Mouse (Mus musculus) cerebellum, postnatal 25 days (tissue): Measurements from ENCODE around the gene Rab6a.

Experiments used
- DNase-seq, 2 experiments: peaks; one replicate each; pipeline ENCODE4 v3.0.0; 2021; ENCODE audit warnings: mixed read lengths in 2 of 2

Gene Rab6a

GRCm38 (mm10) chr7:100624538-100624937 lies 17.3 kb downstream of the Rab6a start:
- no peak for DNase-seq

GRCm38 (mm10) chr7:100637657-100638056 lies 30.4 kb downstream of the Rab6a start:
- DNase-seq, result peak in 1 of 2 experiments; percentile 43

DNA sequence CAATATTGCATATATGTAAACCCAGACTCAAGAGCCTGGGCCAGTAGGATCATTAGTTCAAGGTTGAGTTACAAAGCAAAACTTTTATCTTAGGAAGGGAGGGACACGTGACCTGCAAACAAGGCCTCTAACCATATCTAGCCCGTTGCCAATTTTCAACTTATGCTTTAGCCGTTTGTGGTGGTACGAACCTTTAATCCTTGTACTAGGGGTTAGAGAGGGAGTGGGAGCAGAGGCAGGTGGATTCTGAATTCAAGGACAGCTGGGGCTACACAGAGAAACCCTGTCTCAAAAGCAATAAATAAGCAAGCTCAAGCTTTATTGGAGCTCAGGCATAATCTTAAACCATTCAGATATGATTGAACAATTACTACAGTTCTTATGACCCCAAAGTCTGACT lies 35.2 kb downstream of the Rab6a start:
- DNase-seq, result no peak

DNA sequence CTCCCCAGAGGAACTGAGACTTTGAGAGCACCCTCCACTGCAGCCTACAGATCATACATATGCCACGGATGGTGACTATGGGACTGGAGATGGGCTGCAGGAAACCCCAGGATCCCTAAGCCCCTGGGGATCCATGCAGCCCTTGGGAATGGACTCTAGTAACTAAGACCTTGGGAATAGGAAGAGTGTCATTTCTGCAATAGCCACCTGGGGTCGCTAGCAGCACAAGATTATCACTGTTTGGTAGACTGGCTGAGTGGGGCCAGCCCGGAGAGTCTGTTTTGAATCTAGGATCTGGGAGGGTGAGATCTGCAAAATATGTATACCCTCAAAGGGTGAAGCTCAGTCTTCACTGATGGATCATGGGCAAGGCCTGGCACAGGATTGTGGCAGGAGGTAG lies 37.9 kb downstream of the Rab6a start:
- peak; percentile 53 to 71 for DNase-seq

DNA sequence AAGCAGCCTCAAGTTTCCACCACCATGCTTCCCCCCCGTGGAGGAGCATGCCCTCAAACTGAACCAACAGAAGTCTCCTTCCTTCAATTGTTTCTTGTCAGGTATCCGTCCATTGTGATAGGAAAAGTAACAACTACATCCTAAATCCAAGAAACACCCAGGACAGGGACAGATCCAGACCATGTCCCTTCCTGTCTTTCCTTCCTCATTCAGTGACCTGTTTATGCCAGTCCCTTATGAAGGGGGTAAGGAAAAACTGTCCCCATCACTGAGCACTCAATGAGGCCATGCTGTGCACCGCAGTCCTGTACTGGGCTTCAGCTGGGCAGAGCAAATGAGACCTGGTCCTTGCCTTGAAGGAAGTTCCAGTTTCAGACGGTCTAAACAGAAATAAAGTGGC lies 41.9 kb downstream of the Rab6a start:
- DNase-seq, result no peak

GRCm38 (mm10) chr7:100649826-100650225 lies 42.6 kb downstream of the Rab6a start:
- DNase-seq, result no peak

- DNase-seq, result no peak
Observed at GRCm38 (mm10) chr7:100650421-100650820, 43.2 kb downstream of the Rab6a start.

GRCm38 (mm10) chr7:100651011-100651410 lies 43.8 kb downstream of the Rab6a start:
- peak in 1 of 2 experiments; percentile 28 for DNase-seq

- DNase-seq, result no peak
Observed at GRCm38 (mm10) chr7:100653480-100654266, 46.5 kb downstream of the Rab6a start.

DNA sequence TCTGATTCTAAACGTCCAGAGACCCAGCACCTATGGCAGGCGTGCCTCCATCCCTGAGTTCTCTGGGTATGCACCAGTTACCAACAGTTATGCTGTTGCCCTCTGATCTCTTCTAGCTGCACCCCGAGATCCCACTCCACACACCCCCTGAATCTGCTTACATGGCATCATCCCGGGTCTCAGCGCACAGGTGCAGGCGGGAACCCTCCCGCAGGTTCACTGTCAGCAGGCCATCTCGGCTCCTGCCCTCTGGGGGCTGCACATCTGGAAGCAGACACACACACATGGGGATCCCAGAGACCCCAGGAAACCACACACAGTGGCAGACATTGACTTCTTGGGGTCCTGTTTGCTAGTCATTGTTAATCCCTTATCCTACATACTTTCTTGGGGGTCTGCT lies 47.2 kb downstream of the Rab6a start:
- DNase-seq, result no peak

- peak in 1 of 2 experiments; percentile 34 for DNase-seq
Observed at GRCm38 (mm10) chr7:100656739-100657138, 49.5 kb downstream of the Rab6a start.

DNA sequence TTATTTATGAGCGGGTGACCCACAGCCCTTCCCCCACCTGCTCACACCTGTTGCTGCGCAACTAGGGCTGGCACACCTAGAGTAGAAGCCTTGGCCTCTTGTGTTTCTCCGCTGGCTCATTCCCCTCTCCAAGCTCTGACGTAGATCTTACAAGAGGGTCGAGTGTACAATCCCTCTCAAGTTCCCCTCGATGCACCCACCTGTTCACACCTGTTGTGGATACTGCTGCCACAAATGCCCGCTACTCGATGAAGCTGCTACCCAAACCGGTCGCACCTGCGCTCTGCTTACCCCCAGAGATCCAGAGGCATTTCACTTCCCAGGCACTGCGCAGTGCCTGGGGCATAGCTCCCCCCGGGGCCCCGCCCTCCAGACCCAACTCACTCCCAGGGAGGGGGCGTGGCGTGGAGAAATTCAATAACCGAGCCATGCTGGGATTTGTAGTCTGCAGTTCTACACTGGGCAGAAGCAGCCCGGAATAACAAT lies 50.9 kb downstream of the Rab6a start:
- no peak for DNase-seq

DNA sequence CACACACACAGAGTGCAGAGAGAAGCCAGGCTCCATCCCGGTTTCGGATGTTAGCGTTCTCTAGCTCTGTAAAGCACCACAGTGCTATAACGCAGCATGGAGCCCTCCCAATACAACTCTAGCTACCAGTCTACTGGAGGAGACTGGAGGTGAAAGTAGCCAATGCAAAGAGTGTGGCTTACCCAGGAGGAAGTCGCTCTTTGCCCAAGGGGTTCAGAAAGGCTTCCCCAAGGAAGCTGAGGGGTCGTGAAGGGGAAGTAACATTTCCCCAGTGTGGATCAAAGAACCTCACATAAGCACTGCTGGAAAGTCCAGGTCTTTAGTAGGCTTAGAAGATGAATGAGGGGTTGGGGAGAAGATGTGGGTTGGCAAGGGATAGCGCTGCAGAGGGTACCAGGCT lies 54.1 kb downstream of the Rab6a start:
- no peak for DNase-seq

GRCm38 (mm10) chr7:100662231-100662630 lies 55.0 kb downstream of the Rab6a start, which contains the start of gene Plekhb1:
Plekhb1 (minus strand) TSS chr7:100662414.
- DNase-seq, result no peak

DNA sequence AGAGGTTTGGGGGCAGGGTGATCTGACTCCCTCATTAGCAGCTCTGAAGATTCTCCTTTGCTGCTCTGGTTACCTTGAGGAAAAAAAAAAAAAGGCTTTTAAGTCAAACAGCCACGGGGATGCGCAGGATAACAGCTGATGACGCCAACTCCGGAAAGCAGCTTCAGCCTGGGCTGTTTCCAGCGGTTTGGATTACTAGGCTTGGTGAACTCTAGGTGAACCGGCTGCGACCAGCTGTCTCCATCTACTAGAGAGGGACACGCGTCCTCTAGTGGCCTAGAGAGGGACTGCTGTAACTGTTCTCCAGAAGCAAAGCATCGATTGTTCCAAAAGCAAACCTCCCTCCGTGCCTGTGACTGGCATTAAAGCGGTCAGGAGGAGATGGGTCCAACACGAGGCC lies 56.0 kb downstream of the Rab6a start:
- DNase-seq, result peak; percentile 85 to 92

DNA sequence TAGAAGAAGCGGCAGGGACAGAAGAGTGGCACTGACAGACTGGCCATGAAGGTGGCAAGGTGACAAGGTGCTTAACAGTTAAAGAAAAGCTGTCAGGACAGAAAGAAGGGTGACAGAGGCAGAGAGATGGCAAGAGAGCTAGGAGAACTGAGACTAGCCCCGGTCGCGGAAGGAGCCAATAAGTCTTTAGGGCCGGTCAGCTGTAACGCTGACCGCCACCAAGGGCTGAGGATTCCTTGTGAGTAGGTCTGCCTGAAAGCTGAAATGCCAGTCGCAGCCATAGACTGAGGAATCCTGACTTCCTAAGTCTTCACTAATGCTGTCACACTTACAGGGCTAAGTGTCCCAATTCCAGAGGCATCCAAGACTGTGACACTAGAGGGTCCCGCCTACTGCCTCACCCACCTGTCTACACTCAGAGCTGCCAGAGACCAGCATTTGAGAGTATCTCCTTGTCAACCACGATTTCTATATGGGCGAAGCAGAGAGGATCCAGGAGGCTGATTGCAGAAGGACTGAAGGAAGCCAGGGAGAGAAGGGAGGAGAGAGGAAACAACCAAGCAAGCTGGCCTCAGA lies 56.6 kb downstream of the Rab6a start:
- no peak for DNase-seq

GRCm38 (mm10) chr7:100670646-100671045 lies 63.4 kb downstream of the Rab6a start:
- no peak for DNase-seq

- DNase-seq, result no peak
Observed at GRCm38 (mm10) chr7:100673452-100673851, 66.2 kb downstream of the Rab6a start.

DNA sequence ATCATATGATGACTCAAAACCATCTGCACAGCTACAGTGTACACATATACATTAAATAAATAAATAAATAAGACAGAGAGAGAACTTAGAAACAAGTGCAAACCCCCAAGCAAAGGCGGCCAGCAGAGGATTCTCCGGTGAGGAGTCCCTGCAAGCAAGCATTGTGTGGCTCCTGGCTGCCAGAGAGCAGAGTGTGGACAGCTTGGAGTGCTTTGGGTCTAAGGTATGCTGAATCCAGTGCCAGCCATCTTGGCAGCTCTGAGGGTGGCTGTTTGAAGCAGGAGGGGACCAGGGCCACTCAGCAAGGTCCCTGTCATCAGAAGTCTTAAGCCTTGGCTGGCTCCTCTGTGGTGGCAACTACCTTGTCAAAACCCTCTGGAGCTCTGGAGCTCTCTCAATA lies 67.7 kb downstream of the Rab6a start:
- no peak for DNase-seq

- DNase-seq, result no peak
Observed at GRCm38 (mm10) chr7:100678052-100678451, 70.8 kb downstream of the Rab6a start.

- no peak for DNase-seq
Observed at GRCm38 (mm10) chr7:100678948-100679880, 72.0 kb downstream of the Rab6a start.

- no peak for DNase-seq
Observed at GRCm38 (mm10) chr7:100681132-100681531, 73.9 kb downstream of the Rab6a start.

DNA sequence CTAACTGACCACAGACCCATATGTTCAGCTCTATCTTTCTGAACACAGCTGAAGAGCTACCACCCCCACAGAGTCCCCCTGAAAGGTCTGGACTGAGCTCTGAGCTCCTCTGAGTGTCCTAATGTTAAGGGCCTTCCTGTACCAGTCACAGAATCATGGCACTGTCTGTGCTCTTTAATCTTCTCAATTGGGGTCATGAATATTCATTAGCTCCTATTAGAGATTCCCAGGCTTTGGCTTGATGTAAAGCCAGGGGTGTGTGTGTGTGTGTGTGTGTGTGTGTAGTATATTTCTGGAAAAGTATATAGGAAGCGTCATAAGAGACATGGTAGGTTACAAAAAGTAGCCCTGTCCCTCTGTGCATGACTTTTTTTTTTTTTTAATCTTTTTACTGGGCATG lies 76.0 kb downstream of the Rab6a start:
- DNase-seq, result no peak
